Mouse (Mus musculus): ENCODE results near the gene S100a2.
A peak's percentile ranks its signal among the peaks of the same experiment; 100 is the strongest.

S100a2 gene

GRCm38 (mm10) chr3:90596810-90597209, 6.8 kb downstream of the S100a2 start:
- DNase-seq (ENCODE audit: low read depth, low spot score) = no peak

GRCm38 (mm10) chr3:90597736-90598135, 7.7 kb downstream of the S100a2 start:
- DNase-seq (ENCODE audit: low read depth, low spot score) = no peak

GRCm38 (mm10) chr3:90598212-90598611, 8.2 kb downstream of the S100a2 start:
- no peak for DNase-seq (ENCODE audit: low read depth, low spot score)

GRCm38 (mm10) chr3:90599401-90599800, 9.4 kb downstream of the S100a2 start:
- no peak for DNase-seq (ENCODE audit: low read depth, low spot score)

GRCm38 (mm10) chr3:90600036-90600435, 10.0 kb downstream of the S100a2 start:
- DNase-seq (ENCODE audit: low read depth, low spot score) = no peak

- peak; percentile 51 for DNase-seq (ENCODE audit: low read depth, low spot score)
Observed at GRCm38 (mm10) chr3:90600458-90601195, 10.6 kb downstream of the S100a2 start.

GRCm38 (mm10) chr3:90601486-90602110, 11.6 kb downstream of the S100a2 start, which contains the start of gene Gm42674:
Gm42674 (plus strand) TSS chr3:90601904.
- no peak for DNase-seq (ENCODE audit: low read depth, low spot score)

GRCm38 (mm10) chr3:90603623-90604022, 13.6 kb downstream of the S100a2 start, which contains the start of gene S100a4:
S100a4 (plus strand) TSS chr3:90603771.
- DNase-seq (ENCODE audit: low read depth, low spot score) = no peak

- DNase-seq (ENCODE audit: low read depth, low spot score) = peak; percentile 66
Observed at GRCm38 (mm10) chr3:90604416-90604815, 14.4 kb downstream of the S100a2 start.

GRCm38 (mm10) chr3:90605049-90605448, 15.0 kb downstream of the S100a2 start:
- no peak for DNase-seq (ENCODE audit: low read depth, low spot score)

GRCm38 (mm10) chr3:90605736-90606135, 15.7 kb downstream of the S100a2 start:
- no peak for DNase-seq (ENCODE audit: low read depth, low spot score)

- DNase-seq (ENCODE audit: low read depth, low spot score) = no peak
Observed at GRCm38 (mm10) chr3:90606185-90606584, 16.1 kb downstream of the S100a2 start.

- DNase-seq (ENCODE audit: low read depth, low spot score) = no peak
Observed at GRCm38 (mm10) chr3:90607361-90607760, 17.3 kb downstream of the S100a2 start.

GRCm38 (mm10) chr3:90608223-90608622, 18.2 kb downstream of the S100a2 start, which contains the start of gene S100a5:
S100a5 (plus strand) TSS chr3:90608523.
- DNase-seq (ENCODE audit: low read depth, low spot score) = no peak

- no peak for DNase-seq (ENCODE audit: low read depth, low spot score)
Observed at GRCm38 (mm10) chr3:90609102-90609501, 19.1 kb downstream of the S100a2 start.

GRCm38 (mm10) chr3:90611494-90611893, 21.4 kb downstream of the S100a2 start:
- no peak for DNase-seq (ENCODE audit: low read depth, low spot score)

GRCm38 (mm10) chr3:90612061-90612460, 22.0 kb downstream of the S100a2 start:
- peak; percentile 36 for DNase-seq (ENCODE audit: low read depth, low spot score)

GRCm38 (mm10) chr3:90612728-90613291, 22.8 kb downstream of the S100a2 start, which contains the start of gene S100a6:
S100a6 (plus strand) TSS chr3:90612882.
- DNase-seq (ENCODE audit: low read depth, low spot score) = peak; percentile 66

- DNase-seq (ENCODE audit: low read depth, low spot score) = no peak
Observed at GRCm38 (mm10) chr3:90613461-90614147, 23.6 kb downstream of the S100a2 start.

- no peak for DNase-seq (ENCODE audit: low read depth, low spot score)
Observed at GRCm38 (mm10) chr3:90614148-90614530, 24.1 kb downstream of the S100a2 start.

- DNase-seq (ENCODE audit: low read depth, low spot score) = no peak
Observed at GRCm38 (mm10) chr3:90614611-90615251, 24.7 kb downstream of the S100a2 start.

All from brain, adult 2 months (tissue).